Mouse (Mus musculus): Measurements from ENCODE around the gene Tbc1d2.

GRCm38 (mm10) chr4:46598111-46598510, 51.9 kb downstream of the Tbc1d2 start:
- TF ChIP-seq CTCF (IDR thresholded peaks at IDR 0.05; ENCODE audit: low read depth) (no peak), EP300 (optimal IDR thresholded peaks at IDR 0.05) (no peak)
